Mouse (Mus musculus) olfactory bulb, adult 2 months (tissue): ENCODE measurements around the gene Maip1. TPM values are rescaled to one million over a fixed set of nuclear protein-coding genes. Genes with fewer than 3 reads are reported as not detected.

Source experiments
- H3K27ac ChIP-seq: fragments of 200-500 bp; 2 replicates; pipeline ENCODE4 v1.5.1; 2012; ENCODE audit warnings: low read depth, low read length; ENCODE audit not compliant: insufficient read depth
- H3K4me1 ChIP-seq: fragments of 200-500 bp; 2 replicates; pipeline ENCODE4 v1.6.1; 2012; ENCODE audit warnings: low read length; ENCODE audit not compliant: control insufficient read depth, insufficient read depth
- H3K4me3 ChIP-seq: fragments of 200-500 bp; 2 replicates; pipeline ENCODE4 v1.5.1; 2012; ENCODE audit warnings: mild to moderate bottlenecking, low read depth, low read length, moderate library complexity; ENCODE audit not compliant: insufficient read depth
- CTCF ChIP-seq: fragments of 200-500 bp; IDR thresholded peaks from 2 replicates; pipeline ENCODE4 v1.5.1; 2012; ENCODE audit warnings: low read depth, mild to moderate bottlenecking, low read length, moderate library complexity; ENCODE audit not compliant: insufficient read depth
- POLR2A ChIP-seq: fragments of 200-500 bp; IDR thresholded peaks from 2 replicates; pipeline ENCODE4 v1.6.1; 2012; ENCODE audit warnings: mild to moderate bottlenecking, low read depth, low read length, moderate library complexity; ENCODE audit not compliant: insufficient read depth
- WGBS: fragments of 180-500 bp; shearing (Covaris S2); methylation state at CpG from one replicate; pipeline ENCODE4 v1.1.7; 2018; 5-methylcytosine and 5-hydroxymethylcytosine counted together
- polyA plus RNA-seq: library from polyadenylated mRNA; stranded (reverse); fragments of >200 nt; gene quantifications from 2 replicates; pipeline ENCODE4 v1.2.4, GENCODE M21; 2012; ENCODE audit warnings: low replicate concordance; ENCODE audit not compliant: missing spikeins, insufficient read depth, insufficient read length

The Maip1 gene
- polyA plus RNA-seq: not detected in 2 replicates

DNA sequence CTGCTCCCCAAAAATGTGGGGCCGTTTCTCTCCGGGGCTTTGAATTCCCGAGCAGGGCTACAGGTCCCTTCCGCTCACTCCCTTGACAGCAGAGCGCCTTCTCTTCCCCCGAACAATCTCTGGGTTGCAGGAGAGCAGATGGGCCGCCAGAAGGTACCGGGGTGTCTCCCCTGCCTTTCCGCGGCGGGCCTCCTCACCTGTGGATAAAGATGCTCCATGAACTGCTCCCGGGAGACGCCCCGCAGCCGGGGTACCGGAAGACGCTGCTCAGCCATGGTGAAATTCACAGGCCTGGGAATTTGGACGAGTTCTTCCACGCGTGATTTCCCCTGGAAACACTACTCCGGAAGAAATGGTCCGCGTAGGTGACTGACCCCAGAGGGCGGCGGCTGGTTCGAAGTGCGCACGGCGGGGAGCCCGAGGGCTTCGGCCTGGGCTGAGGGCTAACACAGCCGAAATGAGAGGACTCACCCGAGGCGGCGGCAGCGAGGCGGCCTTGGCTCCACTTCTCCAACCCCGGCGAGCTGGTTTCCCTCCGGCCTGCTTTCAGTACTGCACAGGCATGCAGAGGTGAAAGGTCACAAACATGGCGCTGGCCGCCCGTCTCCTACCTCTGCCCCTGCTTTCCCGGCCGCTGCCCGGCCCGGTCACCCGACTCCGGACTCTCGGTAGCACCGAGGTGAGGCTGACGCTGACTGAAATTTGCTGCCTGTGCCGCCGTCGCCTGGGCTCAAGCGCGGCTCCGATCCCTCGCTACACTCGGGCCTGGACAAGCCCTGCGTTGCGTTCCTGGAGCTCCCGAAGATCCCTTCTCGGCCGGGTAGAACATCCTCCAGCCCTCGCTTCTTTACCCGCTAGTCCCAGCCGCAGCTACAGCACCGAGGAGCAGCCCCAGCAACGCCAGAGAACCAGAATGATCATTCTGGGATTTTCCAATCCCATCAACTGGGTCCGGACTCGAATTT is at the start of gene Maip1, which contains the start of gene Tyw5:
TSS of gene Maip1 (plus strand) at position 142 of the 965 bp plus-strand sequence.
TSS of gene Tyw5 (minus strand) at position 915 of the 965 bp plus-strand sequence.
- Histone ChIP-seq H3K4me1 (peaks cover 3% of the 10 kb centered on the region; the same call in 1 of the 2 replicates), H3K4me3 (peak within 1 kb of the TSS; percentile 67), H3K27ac (peak within 1 kb of the TSS; percentile 96)
- WGBS: under 1% methylated on average over 72 of the region's 72 CpGs
- no peak for TF ChIP-seq CTCF
- peak; percentile 21; the same call in 1 of the 2 replicates for TF ChIP-seq POLR2A

DNA sequence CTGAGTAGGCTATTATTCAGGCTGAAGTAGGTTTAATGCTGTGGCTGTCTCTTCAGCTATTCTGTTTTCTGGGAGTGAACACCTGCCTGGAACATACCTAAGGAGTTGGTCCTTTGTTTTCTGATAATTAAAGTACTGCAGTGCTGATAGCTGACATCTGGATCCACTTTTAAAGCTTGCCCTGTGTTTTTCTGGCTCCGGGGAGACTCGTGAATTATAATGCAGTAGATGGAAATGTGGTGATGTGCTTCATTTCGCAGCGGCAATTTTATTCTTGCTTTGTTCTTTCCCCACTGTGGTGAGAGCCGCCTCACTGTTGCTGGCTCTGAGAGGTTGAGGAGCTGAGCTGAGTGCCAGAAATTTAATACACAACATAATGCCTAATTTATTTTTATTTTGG is 47.6 kb upstream of the Maip1 start:
- WGBS: 35% methylated on average over 5 of the region's 5 CpGs
- H3K4me1 ChIP-seq: no peaks in the 10 kb centered on the region
- TF ChIP-seq CTCF (no peak), POLR2A (no peak)
- no peak overlapping the region for H3K4me3 ChIP-seq
- no peak overlapping the region for H3K27ac ChIP-seq

DNA sequence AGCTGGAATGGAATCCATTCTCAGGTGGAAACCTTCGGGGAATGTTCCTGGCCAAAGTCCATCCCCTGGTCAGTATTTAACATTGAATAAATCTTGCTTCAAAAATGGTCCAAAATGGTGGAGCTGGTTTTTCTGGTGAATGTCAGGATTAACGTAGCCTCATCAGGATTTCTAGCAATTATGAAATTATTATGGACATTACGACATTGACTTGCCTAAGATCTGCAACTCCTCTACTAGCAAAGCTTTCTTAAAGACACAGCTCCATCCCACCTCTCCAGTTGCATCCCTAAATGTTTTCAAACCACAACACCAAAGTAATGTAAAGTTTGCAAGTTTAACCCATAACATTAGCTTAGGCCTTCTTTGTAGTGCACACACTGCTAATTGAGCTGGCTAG is 38.7 kb upstream of the Maip1 start:
- WGBS: 97% methylated on average over 3 of the region's 3 CpGs
- H3K4me3 ChIP-seq: no peak overlapping the region
- H3K4me1 ChIP-seq: no peaks in the 10 kb centered on the region
- no peak overlapping the region for H3K27ac ChIP-seq
- TF ChIP-seq CTCF (no peak), POLR2A (no peak)

DNA sequence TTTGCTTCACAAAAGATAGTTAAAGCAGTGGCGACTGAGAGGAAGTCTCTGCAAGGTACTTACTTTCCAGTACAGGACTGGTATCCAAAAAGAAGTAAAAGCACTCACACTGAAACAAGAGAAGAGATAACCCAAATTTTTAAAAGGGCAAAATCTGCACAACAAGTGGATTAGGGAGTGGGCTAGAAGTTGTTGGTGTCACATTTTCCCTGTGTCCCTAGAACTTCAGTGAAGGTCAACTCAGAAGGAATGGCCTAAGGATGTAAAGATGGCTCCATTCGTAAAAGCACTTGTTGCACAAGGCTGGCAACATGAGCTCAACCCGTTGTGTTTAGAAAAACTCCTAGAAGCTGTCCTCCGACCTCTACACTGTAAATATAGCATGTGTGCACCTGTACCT is 37.0 kb upstream of the Maip1 start:
- Histone ChIP-seq H3K27ac (no peak overlapping the region), H3K4me3 (no peak overlapping the region), H3K4me1 (no peaks in the 10 kb centered on the region)
- 90% methylated on average over 4 of the region's 4 CpGs for WGBS
- TF ChIP-seq CTCF: no peak
- no peak for TF ChIP-seq POLR2A

DNA sequence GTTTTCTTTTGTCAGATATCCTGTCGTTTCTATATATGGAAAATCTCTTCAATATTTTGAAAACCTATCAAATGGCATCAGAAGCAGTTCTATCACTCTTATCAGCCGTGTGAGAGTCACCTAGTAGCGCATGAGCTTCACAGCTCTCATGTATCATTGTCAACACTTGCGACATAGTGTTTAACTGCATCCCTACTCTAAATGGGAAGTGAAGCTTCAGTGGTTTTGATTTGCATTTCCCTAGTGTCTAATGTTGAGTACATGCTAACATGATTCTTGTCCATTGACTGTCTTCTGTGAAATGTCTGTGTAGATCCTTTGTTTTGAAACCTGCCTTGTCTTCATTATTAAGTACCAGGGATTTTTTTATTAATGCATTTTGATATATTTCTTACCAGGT is 35.7 kb upstream of the Maip1 start:
- Histone ChIP-seq H3K27ac (no peak overlapping the region), H3K4me1 (no peaks in the 10 kb centered on the region), H3K4me3 (no peak overlapping the region)
- TF ChIP-seq CTCF: no peak
- TF ChIP-seq POLR2A: no peak
- 86% methylated on average over 4 of the region's 4 CpGs for WGBS

DNA sequence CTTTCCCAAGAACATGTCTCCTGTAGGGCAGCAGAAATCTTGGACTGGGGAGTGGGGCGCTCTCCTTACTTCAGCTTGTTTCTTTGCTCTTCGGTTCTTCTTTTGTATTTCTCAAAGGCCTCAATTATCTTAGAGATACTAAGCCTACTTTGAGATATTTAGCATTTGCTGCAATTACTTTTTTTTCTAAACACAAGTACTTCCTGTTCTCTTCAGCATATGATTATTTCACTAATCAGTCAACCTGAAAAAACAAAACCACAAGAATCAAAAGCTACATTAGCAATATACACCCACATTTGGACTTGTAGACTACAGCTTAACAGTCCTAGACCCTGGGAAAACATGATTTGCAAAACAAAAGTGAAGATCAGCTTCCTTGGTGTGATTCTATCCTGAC is 30.9 kb upstream of the Maip1 start:
- H3K27ac ChIP-seq: no peak overlapping the region
- 92% methylated on average over 2 of the region's 2 CpGs for WGBS
- TF ChIP-seq POLR2A (no peak), CTCF (no peak)
- H3K4me1 ChIP-seq: no peaks in the 10 kb centered on the region
- no peak overlapping the region for H3K4me3 ChIP-seq

DNA sequence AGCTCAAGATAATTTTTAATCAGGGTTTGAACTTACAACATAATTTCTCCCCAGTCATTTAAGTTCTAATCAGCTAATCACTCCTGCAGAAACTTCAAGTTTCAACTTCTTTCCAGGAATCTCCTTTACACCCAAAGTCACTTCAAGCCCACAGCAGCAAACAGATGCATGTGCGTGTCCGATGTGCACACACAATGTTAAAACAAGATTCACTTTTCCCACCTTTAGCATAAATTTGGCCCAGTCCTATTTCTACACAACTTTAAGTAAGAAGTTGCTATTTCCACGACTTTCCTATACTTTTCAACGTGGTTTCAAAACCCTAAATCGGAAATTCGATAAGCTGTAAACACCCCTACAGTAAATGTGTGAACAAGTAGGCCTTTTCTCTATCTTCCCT is 29.3 kb upstream of the Maip1 start:
- WGBS: 69% methylated on average over 6 of the region's 6 CpGs
- no peak for TF ChIP-seq CTCF
- no peak for TF ChIP-seq POLR2A
- Histone ChIP-seq H3K27ac (no peak overlapping the region), H3K4me3 (no peak overlapping the region), H3K4me1 (no peaks in the 10 kb centered on the region)

DNA sequence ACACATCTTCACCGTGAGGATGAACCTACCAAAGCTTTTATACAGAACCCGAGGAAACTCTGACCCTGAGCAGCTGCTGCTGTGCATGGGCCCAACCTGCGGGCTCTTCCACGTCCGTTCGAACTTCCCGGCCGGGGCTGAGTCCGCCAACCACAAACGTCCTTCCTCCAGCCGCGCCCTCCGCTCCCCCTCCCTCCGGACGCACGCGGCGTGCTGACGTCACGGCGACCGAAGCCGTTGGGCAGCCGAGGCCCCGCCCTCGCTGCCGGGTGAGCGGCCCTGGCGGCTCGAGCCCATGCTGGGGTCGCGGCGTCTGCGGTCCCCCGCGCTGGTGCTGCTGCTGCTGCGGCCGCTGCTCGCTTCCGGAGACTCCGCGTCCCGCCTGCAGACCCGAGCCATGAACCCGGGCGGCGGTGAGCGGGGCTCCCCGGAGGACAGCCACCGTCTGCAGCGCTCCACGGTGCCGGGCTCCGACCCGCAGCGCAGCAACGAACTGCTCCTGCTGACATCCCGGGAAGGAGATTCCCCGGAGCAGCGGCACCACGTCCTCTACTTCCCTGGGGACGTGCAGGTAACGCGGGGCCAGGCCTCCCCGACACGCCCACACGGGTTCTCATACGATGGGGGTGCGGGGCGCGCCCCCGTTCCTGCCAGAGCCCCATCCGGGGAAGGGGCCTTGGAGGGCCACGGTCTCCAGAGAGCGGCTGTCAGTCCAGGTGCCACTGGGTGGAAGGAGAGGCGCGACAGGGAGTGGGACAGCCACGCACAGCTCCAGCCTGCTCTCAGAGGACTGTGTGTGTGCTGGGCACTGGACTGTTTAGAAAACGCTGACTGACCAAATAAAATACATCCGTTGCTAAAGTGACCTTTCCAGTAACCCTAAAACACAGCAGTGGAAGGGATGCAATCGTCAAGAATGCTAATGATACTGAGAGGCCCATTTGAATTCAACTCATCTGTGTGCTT is 28.5 kb upstream of the Maip1 start, which contains the start of gene 1700066M21Rik:
TSS of gene 1700066M21Rik (plus strand) at position 245 of the 966 bp plus-strand sequence.
- no peaks in the 10 kb centered on the region for H3K4me1 ChIP-seq
- under 1% methylated on average over 81 of the region's 81 CpGs for WGBS

More for the DNA sequence above, 28.5 kb upstream of the Maip1 start, which contains the start of gene 1700066M21Rik:
- Histone ChIP-seq H3K27ac (peak within 1 kb of the TSS; percentile 13; the same call in 1 of the 2 replicates), H3K4me3 (peak within 1 kb of the TSS; percentile 85)
- no peak for TF ChIP-seq CTCF
- TF ChIP-seq POLR2A: peak; percentile 89
